ENCODE assay signal across 13 mouse cellular contexts in the genomic region with DNA sequence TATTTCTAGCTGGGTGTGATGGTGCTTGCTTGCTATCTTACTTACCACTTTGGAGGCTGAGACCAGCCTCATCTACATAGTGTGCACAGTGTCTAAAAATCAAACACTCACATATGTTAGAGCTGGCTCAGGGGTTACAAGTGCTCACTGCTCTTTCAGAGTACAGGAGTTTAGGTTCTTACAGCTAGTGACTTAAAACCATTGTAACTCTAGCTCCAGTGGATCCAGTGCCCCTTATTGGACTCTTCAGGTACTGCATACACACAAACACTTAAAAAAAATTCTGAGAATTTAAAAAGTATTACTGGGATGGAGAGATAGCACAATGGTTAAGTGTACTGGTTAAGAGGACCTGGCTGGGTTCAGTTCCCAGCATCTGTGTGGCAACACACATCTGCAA. TPM values are rescaled to one million over a fixed set of nuclear protein-coding genes. Genes with fewer than 3 reads are reported as not detected.
DNase-seq lines count a peak whose midpoint lies in the region; ATAC-seq and TF ChIP-seq lines count a peak whose summit lies in the region.
"Had no signal": no experiment of that assay in that cellular context is flagged by ENCODE, and none has a peak within 500 bp of the region (broad histone marks: within the 10 kb centered on the region; RNA-seq: fewer than 3 reads in every experiment).

No protein-coding gene starts in this region.

- H3K4me1 ChIP-seq in limb, embryonic 10.5 days = 0 out of 2 replicates have a peak, but pooled peaks cover 4% of the 10 kb centered on the region

- intact Hi-C loops in gastrocnemius, adult 2 months (cut with DNase I) = no loop called here
- intact Hi-C loops in gastrocnemius, postnatal 36 days (cut with DNase I) = loop anchor here (2.0 kb wide), 1 partner anchor 46 kb away; no protein-coding TSS in a partner anchor

- no peaks in the 10 kb centered on the region for H3K36me3 ChIP-seq in limb, embryonic 10.5 days
- H3K36me3 ChIP-seq: heart, embryonic 15.5 days; neural tube, embryonic 13.5 days had no signal

- no peak overlapping the region for H3K27ac ChIP-seq in gastrocnemius, adult 2 months
- no peak overlapping the region for H3K27ac ChIP-seq in limb, embryonic 10.5 days
- H3K27ac ChIP-seq: heart, embryonic 15.5 days; neural tube, embryonic 13.5 days had no signal

- no peak for ATAC-seq in Patski
- peak; percentile 73 for ATAC-seq in megakaryocyte progenitor cell, adult 5-6 weeks (replicated peaks; ENCODE audit: poor library complexity)

- H3K27me3 ChIP-seq in Patski = no peaks in the 10 kb centered on the region
- H3K27me3 ChIP-seq in limb, embryonic 10.5 days (ENCODE audit: low read depth, poor library complexity, severe bottlenecking) = no peaks in the 10 kb centered on the region
- H3K27me3 ChIP-seq: heart, embryonic 15.5 days; neural tube, embryonic 13.5 days had no signal

- no peak for DNase-seq in gastrocnemius, adult 2 months
- DNase-seq in gastrocnemius, postnatal 36 days = no peak
- peak; percentile 14 for DNase-seq in lung, postnatal 10 days
- DNase-seq in lung, postnatal 14 days = no peak
- DNase-seq in Patski (ENCODE audit: low read depth, low spot score) = no peak
- DNase-seq in limb, embryonic 10.5 days (ENCODE audit: low spot score) = no peak
- DNase-seq in cerebellum, postnatal 14 days = no peak
- DNase-seq: embryo, embryonic 11 days; kidney, postnatal 10 days; thymus, postnatal 25 days had no signal

- no peak overlapping the region for H3K4me3 ChIP-seq in gastrocnemius, adult 2 months
- H3K4me3 ChIP-seq in limb, embryonic 10.5 days = no peak overlapping the region
- H3K4me3 ChIP-seq: heart, embryonic 15.5 days; neural tube, embryonic 13.5 days had no signal

- in situ Hi-C loops in Patski (cut with MboI; ENCODE audit: low pct_unique_long_range_greater_than_20kb) = loop anchor here (5.0 kb wide), 2 partner anchors 50 to 120 kb away; no protein-coding TSS in a partner anchor

- POLR2A ChIA-PET in Patski (lab: Charles Lee) = no interaction called here

- peak; percentile 58 for TF ChIP-seq CTCF in gastrocnemius, adult 2 months (IDR thresholded peaks at IDR 0.05)
- TF ChIP-seq CTCF in Patski (IDR thresholded peaks at IDR 0.05) = peak; percentile 52

- CTCF ChIA-PET in Patski (lab: Charles Lee) = interaction anchor here (0.9 to 1.5 kb wide), 3 partner anchors 8 to 44 kb away, joined by 3 to 6 read pairs (median 4); no protein-coding TSS in a partner anchor

- no peaks in the 10 kb centered on the region for H3K9me3 ChIP-seq in limb, embryonic 10.5 days (replicated peaks)
- H3K9me3 ChIP-seq: heart, embryonic 15.5 days; neural tube, embryonic 13.5 days had no signal

RNA-seq across cellular contexts. Expression of a gene that starts 26.0 kb away (rescaled TPM):
- total RNA-seq in gastrocnemius, adult 2 months (2021) = 1 to 10 TPM; 3.3 to 6.6 TPM
- 1 to 10 TPM; 3.2 to 4.8 TPM for total RNA-seq in gastrocnemius, postnatal 36 days (2021)
- 10.6 TPM for polyA plus RNA-seq in Patski (2021)
- total RNA-seq in megakaryocyte progenitor cell, adult 5-6 weeks (2015) = 12.3 and 13.0 TPM in 2 replicates
- 2.4 and 11.5 TPM in 2 replicates for total RNA-seq in megakaryocyte progenitor cell, adult 5-6 weeks (2017)
- 14.7 and 19.3 TPM in 2 replicates for polyA plus RNA-seq in limb, embryonic 10.5 days (2016; fragmentation: Nextera tagmentation; extraction: Ambion mirVana)

RNA-seq across cellular contexts. Expression of a gene that starts 26.1 kb away (rescaled TPM):
- total RNA-seq in gastrocnemius, adult 2 months (2021) = 100 to 1,000 TPM; 109 to 173 TPM
- 100 to 1,000 TPM; 143 to 145 TPM for total RNA-seq in gastrocnemius, postnatal 36 days (2021)
- polyA plus RNA-seq in Patski (2021) = 680 TPM
- total RNA-seq in megakaryocyte progenitor cell, adult 5-6 weeks (2015) = 344 and 366 TPM in 2 replicates
- 314 and 346 TPM in 2 replicates for total RNA-seq in megakaryocyte progenitor cell, adult 5-6 weeks (2017)
- 670 and 699 TPM in 2 replicates for polyA plus RNA-seq in limb, embryonic 10.5 days (2016; fragmentation: Nextera tagmentation; extraction: Ambion mirVana)
